Comparison of ENCODE assay signal across 7 mouse cellular contexts in genomic region chr3:146403770-146404169, GRCm38 (mm10). TPM values are rescaled to one million over a fixed set of nuclear protein-coding genes. Genes with fewer than 3 reads are reported as not detected.
DNase-seq lines count a peak whose midpoint lies in the region; ATAC-seq and TF ChIP-seq lines count a peak whose summit lies in the region.

No protein-coding gene starts in this region.

- H3K4me3 ChIP-seq in liver, adult 2 months (ENCODE audit: insufficient read depth, low read depth, low read length): peak overlapping the region; percentile 97
- peak overlapping the region; percentile 95 for H3K4me3 ChIP-seq in embryonic facial prominence, embryonic 15.5 days (replicated peaks)
- peak overlapping the region; percentile 94 for H3K4me3 ChIP-seq in limb, embryonic 10.5 days
- H3K4me3 ChIP-seq in neural tube, embryonic 15.5 days (replicated peaks): peak overlapping the region; percentile 89

- peaks cover 14% of the 10 kb centered on the region for H3K79me2 ChIP-seq in liver, adult 2 months (ENCODE audit: control insufficient read depth, insufficient read depth, low read length)

- no peak for TF ChIP-seq POLR2A in liver, adult 2 months (IDR thresholded peaks at IDR 0.05; ENCODE audit: extremely low read depth, insufficient read depth, low read length)

- peak overlapping the region; percentile 62 for H3K27ac ChIP-seq in liver, adult 2 months (replicated peaks; ENCODE audit: insufficient read depth, low read depth, low read length)
- H3K27ac ChIP-seq in embryonic facial prominence, embryonic 15.5 days (replicated peaks): no peak overlapping the region
- H3K27ac ChIP-seq in limb, embryonic 10.5 days: peak overlapping the region; percentile 94
- H3K27ac ChIP-seq in neural tube, embryonic 15.5 days (replicated peaks): peak overlapping the region; percentile 90

- intact Hi-C loops in left cerebral cortex, postnatal 14 days (cut with DNase I): loop anchor here (5.0 kb wide), 1 partner anchor 56 kb away; no protein-coding TSS in a partner anchor

- no peaks in the 10 kb centered on the region for H3K4me1 ChIP-seq in liver, adult 2 months (ENCODE audit: control insufficient read depth, insufficient read depth, low read length)
- H3K4me1 ChIP-seq in embryonic facial prominence, embryonic 15.5 days: peaks cover 25% of the 10 kb centered on the region
- peaks cover 32% of the 10 kb centered on the region for H3K4me1 ChIP-seq in limb, embryonic 10.5 days
- H3K4me1 ChIP-seq in neural tube, embryonic 15.5 days: peaks cover 30% of the 10 kb centered on the region

- ATAC-seq in embryonic facial prominence, embryonic 15.5 days (ENCODE audit: insufficient number of reproducible peaks, low FRiP score, low TSS enrichment, low read depth): no peak
- no peak; the same call in 1 of the 2 replicates for ATAC-seq in neural tube, embryonic 15.5 days (ENCODE audit: low FRiP score)

- no peaks in the 10 kb centered on the region for H3K27me3 ChIP-seq in liver, adult 2 months (ENCODE audit: control insufficient read depth, insufficient read depth, low read length)
- H3K27me3 ChIP-seq in embryonic facial prominence, embryonic 15.5 days: no peaks in the 10 kb centered on the region
- no peaks in the 10 kb centered on the region for H3K27me3 ChIP-seq in limb, embryonic 10.5 days (ENCODE audit: low read depth, poor library complexity, severe bottlenecking)
- H3K27me3 ChIP-seq in neural tube, embryonic 15.5 days (replicated peaks): no peaks in the 10 kb centered on the region

- 0 out of 2 replicates have a peak, but pooled peaks cover 5% of the 10 kb centered on the region for H3K9me3 ChIP-seq in embryonic facial prominence, embryonic 15.5 days (replicated peaks)
- H3K9me3 ChIP-seq in limb, embryonic 10.5 days (replicated peaks): no peaks in the 10 kb centered on the region
- H3K9me3 ChIP-seq in neural tube, embryonic 15.5 days (replicated peaks): no peaks in the 10 kb centered on the region; the same call in 1 of the 2 replicates

- peak overlapping the region; percentile 83 for H3K9ac ChIP-seq in liver, adult 2 months (ENCODE audit: low read depth, low read length)
- no peak overlapping the region for H3K9ac ChIP-seq in embryonic facial prominence, embryonic 15.5 days
- peak overlapping the region; percentile 93 for H3K9ac ChIP-seq in neural tube, embryonic 15.5 days (replicated peaks)

- 34% methylated on average over 3 of the region's 3 CpGs for WGBS in liver, adult 2 months
- 43% methylated on average over 3 of the region's 3 CpGs for WGBS in embryonic facial prominence, embryonic 15.5 days
- 43% methylated on average over 3 of the region's 3 CpGs for WGBS in limb, embryonic 10.5 days
- 35% methylated on average over 3 of the region's 3 CpGs for WGBS in neural tube, embryonic 15.5 days

- H3K36me3 ChIP-seq in liver, adult 2 months (ENCODE audit: control insufficient read depth, insufficient read depth, low read length): no peaks in the 10 kb centered on the region
- no peaks in the 10 kb centered on the region for H3K36me3 ChIP-seq in embryonic facial prominence, embryonic 15.5 days
- no peaks in the 10 kb centered on the region for H3K36me3 ChIP-seq in limb, embryonic 10.5 days
- H3K36me3 ChIP-seq in neural tube, embryonic 15.5 days: no peaks in the 10 kb centered on the region

- no peak for DNase-seq in liver, adult 2 months (ENCODE audit: extremely low read depth, low read depth, low spot score)
- DNase-seq in liver: no peak
- DNase-seq in limb, embryonic 10.5 days (ENCODE audit: low spot score): no peak
- DNase-seq in ovary, postnatal 14 days (ENCODE audit: low spot score): no peak
- no peak for DNase-seq in left cerebral cortex, postnatal 14 days (ENCODE audit: low spot score in 2 of 2)

- TF ChIP-seq CTCF in liver, adult 2 months (IDR thresholded peaks at IDR 0.05; ENCODE audit: low read depth, low read length): no peak

- H3K4me2 ChIP-seq in embryonic facial prominence, embryonic 15.5 days (replicated peaks): peak overlapping the region; percentile 75
- peak overlapping the region; percentile 61 for H3K4me2 ChIP-seq in neural tube, embryonic 15.5 days

RNA-seq across cellular contexts. Expression of gene Ssx2ip, which starts 0.7 kb away (rescaled TPM):
- total RNA-seq in liver, adult 2 months (2014; rRNA removed): 6.2 and 6.4 TPM in 2 replicates
- 1.7 and 2.4 TPM in 2 replicates for polyA plus RNA-seq in liver, adult 2 months (2012; rRNA removed)
- polyA plus RNA-seq in embryonic facial prominence, embryonic 15.5 days (2015; fragmentation: Nextera tagmentation; extraction: Ambion mirVana): 32.4 and 34.3 TPM in 2 replicates
- polyA plus RNA-seq in limb, embryonic 10.5 days (2016; fragmentation: Nextera tagmentation; extraction: Ambion mirVana): 20.1 and 23.0 TPM in 2 replicates
- 16.7 and 19.3 TPM in 2 replicates for polyA plus RNA-seq in neural tube, embryonic 15.5 days (2015; fragmentation: Nextera tagmentation; extraction: Ambion mirVana)
- 100 to 1,000 TPM; 121 to 126 TPM for total RNA-seq in left cerebral cortex, postnatal 14 days (2021)

RNA-seq across cellular contexts. Expression of gene Ctbs, which starts 45.8 kb away (rescaled TPM):
- total RNA-seq in liver, adult 2 months (2014; rRNA removed): 19.5 and 20.0 TPM in 2 replicates
- polyA plus RNA-seq in liver, adult 2 months (2012; rRNA removed): 2.2 and 2.5 TPM in 2 replicates
- polyA plus RNA-seq in embryonic facial prominence, embryonic 15.5 days (2015; fragmentation: Nextera tagmentation; extraction: Ambion mirVana): 10.5 and 10.6 TPM in 2 replicates
- 3.3 and 4.7 TPM in 2 replicates for polyA plus RNA-seq in limb, embryonic 10.5 days (2016; fragmentation: Nextera tagmentation; extraction: Ambion mirVana)
- polyA plus RNA-seq in neural tube, embryonic 15.5 days (2015; fragmentation: Nextera tagmentation; extraction: Ambion mirVana): 5.3 and 5.7 TPM in 2 replicates
- total RNA-seq in left cerebral cortex, postnatal 14 days (2021): 1 to 10 TPM; 6.3 to 7.2 TPM
